Comparison of ENCODE assay signal across 7 mouse cellular contexts in genomic region chr5:34582314-34582675, GRCm38 (mm10). TPM values are rescaled to one million over a fixed set of nuclear protein-coding genes. Genes with fewer than 3 reads are reported as not detected.
DNase-seq lines count a peak whose midpoint lies in the region; ATAC-seq and TF ChIP-seq lines count a peak whose summit lies in the region.

No protein-coding gene starts in this region.

- no peaks in the 10 kb centered on the region for H3K4me1 ChIP-seq in kidney, embryonic 14.5 days (ENCODE audit: control insufficient read depth, insufficient read depth, low read length)
- peaks cover 51% of the 10 kb centered on the region for H3K4me1 ChIP-seq in G1E (ENCODE audit: insufficient read depth, low read depth, low read length)
- H3K4me1 ChIP-seq in embryonic facial prominence, embryonic 10.5 days = peaks cover 9% of the 10 kb centered on the region
- H3K4me1 ChIP-seq in liver, embryonic 11.5 days (replicated peaks; ENCODE audit: control insufficient read depth, insufficient read depth, low read length) = peaks cover 42% of the 10 kb centered on the region

- DNase-seq in kidney, postnatal 25 days = no peak
- no peak for DNase-seq in G1E (ENCODE audit: low spot score)
- no peak for DNase-seq in embryonic facial prominence, embryonic 10.5 days (ENCODE audit: low spot score)
- DNase-seq in liver, embryonic 11.5 days (ENCODE audit: low spot score) = no peak
- no peak for DNase-seq in cerebellum, postnatal 10 days
- DNase-seq in layer of hippocampus, adult 8-10 months (ENCODE audit: low spot score in 2 of 2) = no peak

- H3K4me3 ChIP-seq in kidney, embryonic 14.5 days (ENCODE audit: low read length) = no peak overlapping the region
- H3K4me3 ChIP-seq in G1E (ENCODE audit: low read depth, low read length) = peak overlapping the region; percentile 51; the same call in 1 of the 2 replicates
- H3K4me3 ChIP-seq in embryonic facial prominence, embryonic 10.5 days = no peak overlapping the region
- H3K4me3 ChIP-seq in liver, embryonic 11.5 days (ENCODE audit: low read depth, low read length) = peak overlapping the region; percentile 37

- 72% methylated on average over 5 of the region's 5 CpGs for WGBS in kidney, embryonic 14.5 days
- 87% methylated on average over 5 of the region's 5 CpGs for WGBS in embryonic facial prominence, embryonic 10.5 days
- WGBS in liver, embryonic 11.5 days = 36% methylated on average over 5 of the region's 5 CpGs

- H3K9me3 ChIP-seq in kidney, embryonic 14.5 days (ENCODE audit: control insufficient read depth, low read length) = no peaks in the 10 kb centered on the region
- H3K9me3 ChIP-seq in G1E (replicated peaks) = no peaks in the 10 kb centered on the region
- H3K9me3 ChIP-seq in embryonic facial prominence, embryonic 10.5 days = no peaks in the 10 kb centered on the region
- H3K9me3 ChIP-seq in liver, embryonic 11.5 days (ENCODE audit: control insufficient read depth, low read length) = no peaks in the 10 kb centered on the region

- H3K9ac ChIP-seq in kidney, embryonic 14.5 days (ENCODE audit: low read depth, low read length) = no peak overlapping the region
- H3K9ac ChIP-seq in liver, embryonic 11.5 days (ENCODE audit: low read depth, low read length) = peak overlapping the region; percentile 59

- TF ChIP-seq CTCF in G1E (IDR thresholded peaks at IDR 0.05; ENCODE audit: low read depth, low read length) = no peak

- 0 out of 2 replicates have a peak overlapping the region, but pooled peaks have one; percentile 56 for H3K27ac ChIP-seq in kidney, embryonic 14.5 days (ENCODE audit: low read depth, low read length)
- H3K27ac ChIP-seq in embryonic facial prominence, embryonic 10.5 days (replicated peaks) = peak overlapping the region; percentile 51; the same call in 1 of the 2 replicates
- H3K27ac ChIP-seq in liver, embryonic 11.5 days (ENCODE audit: low read depth, low read length) = peak overlapping the region; percentile 98

- no peaks in the 10 kb centered on the region for H3K36me3 ChIP-seq in kidney, embryonic 14.5 days (ENCODE audit: control insufficient read depth, insufficient read depth, low read length)
- peaks cover 30% of the 10 kb centered on the region for H3K36me3 ChIP-seq in G1E (replicated peaks)
- peaks cover 14% of the 10 kb centered on the region for H3K36me3 ChIP-seq in embryonic facial prominence, embryonic 10.5 days (replicated peaks)
- no peaks in the 10 kb centered on the region; the same call in 1 of the 2 replicates for H3K36me3 ChIP-seq in liver, embryonic 11.5 days (ENCODE audit: control insufficient read depth, insufficient read depth, low read length)

- no peak for ATAC-seq in kidney, embryonic 14.5 days (ENCODE audit: low FRiP score, low TSS enrichment)
- no peak for ATAC-seq in G1E (ENCODE audit: extremely low read depth, insufficient number of reproducible peaks, low FRiP score, poor library complexity, severe bottlenecking)
- ATAC-seq in liver, embryonic 11.5 days (replicated peaks; ENCODE audit: low FRiP score) = peak; percentile 73

- H3K4me2 ChIP-seq in kidney, embryonic 14.5 days (replicated peaks; ENCODE audit: low read depth, low read length) = no peak overlapping the region
- H3K4me2 ChIP-seq in liver, embryonic 11.5 days = peak overlapping the region; percentile 74

- no peaks in the 10 kb centered on the region for H3K27me3 ChIP-seq in kidney, embryonic 14.5 days (ENCODE audit: control insufficient read depth, insufficient read depth, low read length)
- no peaks in the 10 kb centered on the region for H3K27me3 ChIP-seq in G1E (ENCODE audit: insufficient read depth, low read length)
- no peaks in the 10 kb centered on the region for H3K27me3 ChIP-seq in embryonic facial prominence, embryonic 10.5 days (replicated peaks; ENCODE audit: low read depth, poor library complexity, severe bottlenecking)
- H3K27me3 ChIP-seq in liver, embryonic 11.5 days (replicated peaks; ENCODE audit: control insufficient read depth, insufficient read depth, low read length) = no peaks in the 10 kb centered on the region

RNA-seq across cellular contexts. Expression of gene Add1, which starts 8.8 kb away (rescaled TPM):
- polyA plus RNA-seq in kidney, embryonic 14.5 days (2014; fragmentation: Nextera tagmentation; extraction: Ambion mirVana) = 124 and 183 TPM in 2 replicates
- 147 and 158 TPM in 2 replicates for total RNA-seq in G1E (2014; fragmentation: Nextera tagmentation)
- total RNA-seq in G1E (2017) = 95.2 and 103 TPM in 2 replicates
- 257 TPM in 2 replicates for polyA plus RNA-seq in G1E (2012)
- 158 and 166 TPM in 2 replicates for polyA plus RNA-seq in embryonic facial prominence, embryonic 10.5 days (2016; fragmentation: Nextera tagmentation; extraction: Ambion mirVana)
- polyA plus RNA-seq in liver, embryonic 11.5 days (2014; fragmentation: Nextera tagmentation; extraction: Ambion mirVana) = 170 and 186 TPM in 2 replicates
- total RNA-seq in layer of hippocampus, adult 8-10 months (2022) = 100 to 1,000 TPM; 394 to 417 (median 404) TPM

RNA-seq across cellular contexts. Expression of gene Mfsd10, which starts 54.7 kb away (rescaled TPM):
- 111 and 125 TPM in 2 replicates for polyA plus RNA-seq in kidney, embryonic 14.5 days (2014; fragmentation: Nextera tagmentation; extraction: Ambion mirVana)
- total RNA-seq in G1E (2014; fragmentation: Nextera tagmentation) (49.6 and 50.8 TPM in 2 replicates), G1E (2017) (44.6 and 61.3 TPM in 2 replicates)
- 192 and 260 TPM in 2 replicates for polyA plus RNA-seq in G1E (2012)
- polyA plus RNA-seq in embryonic facial prominence, embryonic 10.5 days (2016; fragmentation: Nextera tagmentation; extraction: Ambion mirVana) = 92.1 and 97.6 TPM in 2 replicates
- polyA plus RNA-seq in liver, embryonic 11.5 days (2014; fragmentation: Nextera tagmentation; extraction: Ambion mirVana) = 103 and 127 TPM in 2 replicates
- 10 to 100 TPM; 39.6 to 50.6 (median 46.0) TPM for total RNA-seq in layer of hippocampus, adult 8-10 months (2022)

RNA-seq across cellular contexts. Expression of gene Sh3bp2, which starts 56.7 kb away (rescaled TPM):
- polyA plus RNA-seq in kidney, embryonic 14.5 days (2014; fragmentation: Nextera tagmentation; extraction: Ambion mirVana) = 9.0 and 11.1 TPM in 2 replicates
- total RNA-seq in G1E (2014; fragmentation: Nextera tagmentation) (2.2 and 3.1 TPM in 2 replicates), G1E (2017) (3.5 and 5.6 TPM in 2 replicates)
- polyA plus RNA-seq in G1E (2012) = 5.7 and 6.7 TPM in 2 replicates
- polyA plus RNA-seq in embryonic facial prominence, embryonic 10.5 days (2016; fragmentation: Nextera tagmentation; extraction: Ambion mirVana) = 7.3 and 8.7 TPM in 2 replicates
- polyA plus RNA-seq in liver, embryonic 11.5 days (2014; fragmentation: Nextera tagmentation; extraction: Ambion mirVana) = 5.2 and 8.4 TPM in 2 replicates
- total RNA-seq in layer of hippocampus, adult 8-10 months (2022) = 10 to 100 TPM in 2 of 4 experiments, 1 to 10 TPM in 2; 3.8 to 13.5 (median 8.5) TPM

Comparison
In these comparisons a context has a peak if more than half of its experiments do, and no peak if none do; other contexts are left out.
1. H3K4me3 ChIP-seq: peak in G1E (single experiment) and liver, embryonic 11.5 days (single experiment); none in kidney, embryonic 14.5 days (single experiment) and embryonic facial prominence, embryonic 10.5 days (single experiment).
2. Peak in every context shown above with its lines, with median percentiles within 50 percentile points of each other: H3K27ac ChIP-seq.